Mouse (Mus musculus): ENCODE results near the gene Sema7a. TPM values are rescaled to one million over a fixed set of nuclear protein-coding genes. Genes with fewer than 3 reads are reported as not detected.

Sema7a gene
- total RNA-seq (2021), result 10 to 100 TPM; 10.4 to 12.6 TPM
- long read RNA-seq, experiment 1, partial matches to known transcripts, result 0 of 1 reads
- long read RNA-seq, experiment 1, other reads (novel, unspliced or antisense), result 1 of 1 reads
- long read RNA-seq, experiment 2, result 0 reads

- DNase-seq (ENCODE audit: low spot score in 2 of 2), result peak; percentile 50 to 76
Observed at GRCm38 (mm10) chr9:57939431-57940348, at the start of gene Sema7a. Sema7a (plus strand) TSS chr9:57940112.

DNA sequence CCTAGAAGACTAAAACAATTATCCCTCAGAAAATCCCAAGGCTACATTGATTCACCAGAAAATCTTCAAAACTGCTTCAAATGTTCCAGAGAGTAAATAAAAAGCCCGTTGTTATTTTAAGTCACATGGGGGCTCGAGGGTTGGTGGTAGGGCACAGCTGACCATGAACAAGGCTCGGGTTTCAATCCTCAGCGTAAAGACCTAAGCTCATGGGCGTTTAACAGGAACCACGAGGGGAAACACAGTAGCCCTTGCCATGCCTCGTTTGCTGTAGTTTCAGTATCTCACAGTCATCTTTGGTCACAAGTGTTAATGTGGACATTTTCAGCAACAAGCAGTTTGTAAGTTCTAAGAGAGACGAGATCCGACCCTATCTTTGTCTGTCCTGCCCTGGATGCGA lies 39.4 kb upstream of the Sema7a start:
- DNase-seq (ENCODE audit: low spot score in 2 of 2), result no peak

GRCm38 (mm10) chr9:57901197-57901596 lies 38.7 kb upstream of the Sema7a start:
- no peak for DNase-seq (ENCODE audit: low spot score in 2 of 2)

GRCm38 (mm10) chr9:57901601-57902000 lies 38.3 kb upstream of the Sema7a start:
- no peak for DNase-seq (ENCODE audit: low spot score in 2 of 2)

- DNase-seq (ENCODE audit: low spot score in 2 of 2), result no peak
Observed at GRCm38 (mm10) chr9:57902132-57902531, 37.8 kb upstream of the Sema7a start.

DNA sequence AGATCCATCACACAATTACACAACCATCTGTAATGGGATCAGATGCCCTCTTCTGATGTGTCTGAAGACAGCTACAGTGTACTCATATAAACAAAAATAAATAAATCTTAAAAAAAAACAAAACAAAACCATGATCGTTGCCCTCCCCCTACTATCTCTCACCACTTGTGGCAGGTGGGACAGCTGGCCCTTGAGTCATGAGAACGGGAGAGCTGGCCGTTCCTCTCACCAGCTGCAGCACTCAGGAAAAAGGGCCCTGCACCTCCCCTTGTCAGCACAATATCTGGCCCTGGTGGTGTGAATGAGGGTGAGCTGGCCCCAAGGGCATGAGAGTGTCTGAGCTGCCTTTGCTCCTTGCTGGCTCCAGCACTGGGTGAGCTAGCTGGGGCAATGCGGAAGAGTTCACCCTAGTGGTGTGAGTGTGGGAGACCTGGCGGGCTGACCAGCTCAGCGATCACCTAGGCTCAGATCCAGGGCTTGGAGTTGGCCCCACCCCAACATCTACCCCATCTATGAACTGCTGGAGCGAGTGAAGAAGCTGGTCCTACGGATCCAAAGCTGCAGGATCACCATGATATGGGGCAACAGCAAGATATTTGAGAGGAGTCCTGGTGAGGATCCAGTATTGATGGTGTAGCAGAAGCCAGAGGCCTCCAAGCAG lies 36.2 kb upstream of the Sema7a start:
- no peak for DNase-seq (ENCODE audit: low spot score in 2 of 2)

DNA sequence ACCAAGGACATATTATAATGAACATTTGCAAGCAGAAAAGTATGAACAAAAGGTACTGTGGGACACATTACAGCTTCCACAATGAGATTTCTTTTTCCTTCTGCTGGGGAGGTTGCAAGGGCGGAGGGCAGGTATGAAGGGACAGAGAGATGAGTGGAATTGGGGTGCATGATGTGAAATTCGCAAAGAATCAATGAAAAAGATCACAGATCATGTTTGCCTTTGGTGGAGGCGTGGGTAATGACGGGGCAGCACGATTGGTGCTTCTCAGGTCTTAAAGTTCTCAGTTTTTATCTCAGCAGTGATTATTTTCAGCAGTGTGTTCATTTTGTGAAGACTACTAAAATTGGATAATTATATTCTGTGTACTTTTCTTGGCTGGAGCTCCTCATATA lies 35.7 kb upstream of the Sema7a start:
- no peak for DNase-seq (ENCODE audit: low spot score in 2 of 2)

DNA sequence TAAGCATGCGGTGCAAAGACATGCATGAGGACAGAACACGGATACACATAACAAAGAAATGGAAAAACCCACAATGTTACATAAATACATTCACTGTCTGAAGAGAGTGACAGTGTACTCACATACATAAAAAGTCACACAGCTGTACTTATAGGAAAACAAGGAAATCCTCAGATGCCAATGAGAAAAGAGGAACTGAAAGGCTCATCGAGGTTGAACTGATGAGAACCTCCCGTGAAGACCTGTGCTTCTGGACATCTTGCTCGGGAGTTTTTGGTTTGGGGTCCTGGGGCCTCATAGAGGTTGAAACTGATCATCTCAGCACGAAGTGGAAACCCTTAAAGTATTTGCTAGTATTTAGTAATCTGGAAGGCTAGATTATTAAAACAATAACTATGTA lies 32.7 kb upstream of the Sema7a start:
- no peak for DNase-seq (ENCODE audit: low spot score in 2 of 2)

DNA sequence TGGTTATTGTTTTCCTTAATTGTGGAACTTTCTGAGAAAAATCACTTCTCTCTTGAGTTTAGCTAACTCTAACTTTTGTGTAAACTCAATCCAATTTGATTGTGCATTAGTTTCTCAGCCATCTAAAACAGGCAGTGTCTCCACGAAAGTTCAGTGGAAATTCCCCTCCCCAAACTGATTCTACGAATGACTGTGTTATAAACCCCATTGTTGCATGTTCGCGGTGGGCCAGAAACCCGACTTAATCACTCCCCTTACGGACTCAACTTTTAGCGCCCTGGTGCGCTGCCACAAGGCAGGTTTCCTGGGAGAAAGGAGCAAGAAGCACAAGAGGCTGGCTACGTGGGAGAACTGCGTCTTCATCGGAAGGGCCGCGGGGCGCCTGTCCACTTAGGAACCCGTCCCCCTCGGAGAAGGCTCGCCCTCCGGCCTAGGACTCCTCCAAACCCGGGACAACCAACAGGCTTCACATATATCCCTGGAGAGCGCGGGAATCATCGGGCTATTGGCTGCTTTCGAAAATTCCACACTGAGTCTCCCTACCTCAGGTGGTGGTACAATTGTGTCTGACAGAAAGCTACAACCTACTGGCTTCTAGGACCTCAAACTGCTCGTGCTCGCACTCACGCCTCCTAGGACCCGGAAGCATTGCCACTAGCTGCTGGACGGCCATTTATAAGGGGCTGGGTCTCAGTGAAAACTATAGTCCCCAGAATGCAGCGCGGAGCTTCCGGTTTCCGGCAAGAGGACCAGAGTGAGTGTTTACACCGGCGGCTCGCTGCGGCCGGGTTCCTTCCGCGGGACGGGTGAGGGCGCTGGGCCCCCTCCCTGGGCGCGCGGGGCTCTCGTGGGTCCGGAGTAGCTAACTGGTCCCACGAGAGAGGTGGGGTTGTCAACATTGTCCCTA lies 29.4 kb upstream of the Sema7a start, which contains the start of gene Ubl7:
Gene Ubl7 (plus strand): TSS at position 726 of the 907 bp plus-strand sequence.
- DNase-seq (ENCODE audit: low spot score in 2 of 2), result peak; percentile 78 to 90

DNA sequence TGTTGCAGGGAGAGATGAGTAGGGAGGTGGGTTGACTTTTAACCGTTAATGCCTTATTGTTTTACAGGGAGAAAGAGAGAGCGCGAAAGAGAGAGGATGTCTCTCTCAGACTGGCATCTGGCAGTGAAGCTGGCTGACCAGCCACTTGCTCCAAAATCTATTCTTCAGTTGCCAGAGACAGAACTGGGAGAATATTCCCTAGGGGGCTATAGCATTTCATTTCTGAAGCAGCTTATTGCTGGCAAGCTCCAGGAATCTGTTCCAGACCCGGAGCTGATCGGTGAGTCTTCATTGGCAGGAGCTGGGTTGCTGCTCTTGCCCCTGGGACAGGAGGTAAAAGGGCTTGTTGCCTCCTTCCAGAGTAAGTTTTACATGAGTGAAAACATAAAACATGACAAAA lies 27.3 kb upstream of the Sema7a start:
- DNase-seq (ENCODE audit: low spot score in 2 of 2), result no peak

DNA sequence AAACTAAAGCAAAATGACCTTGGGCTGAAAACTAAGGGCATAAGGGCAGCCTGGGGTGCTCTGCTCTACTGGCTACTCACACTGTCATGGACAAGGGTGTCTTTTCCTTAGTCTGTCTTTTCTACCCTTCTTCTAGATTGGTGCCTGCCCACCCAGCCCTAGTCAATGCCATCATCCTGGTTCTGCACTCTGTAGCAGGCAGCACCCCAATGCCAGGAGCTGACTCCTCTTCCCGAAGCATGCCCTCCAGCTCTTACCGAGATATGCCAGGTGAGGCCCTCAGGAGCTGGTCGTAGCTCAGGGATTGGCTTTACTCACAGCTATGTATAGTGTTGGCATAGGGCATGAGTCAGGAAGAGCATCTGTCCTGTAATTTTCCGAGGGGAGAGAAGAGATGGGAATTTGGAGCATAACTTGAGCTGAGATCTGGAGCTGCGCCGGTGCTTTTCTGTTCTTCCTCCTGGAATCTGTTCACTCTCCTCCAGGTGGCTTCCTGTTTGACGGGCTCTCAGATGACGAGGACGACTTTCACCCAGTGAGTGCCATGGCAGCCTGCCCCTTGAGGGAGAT lies 18.3 kb upstream of the Sema7a start:
- no peak for DNase-seq (ENCODE audit: low spot score in 2 of 2)

GRCm38 (mm10) chr9:57922381-57922780 lies 17.5 kb upstream of the Sema7a start:
- no peak for DNase-seq (ENCODE audit: low spot score in 2 of 2)

- no peak for DNase-seq (ENCODE audit: low spot score in 2 of 2)
Observed at GRCm38 (mm10) chr9:57923046-57923445, 16.9 kb upstream of the Sema7a start.

- DNase-seq (ENCODE audit: low spot score in 2 of 2), result no peak
Observed at GRCm38 (mm10) chr9:57931166-57931767, 8.6 kb upstream of the Sema7a start.

DNA sequence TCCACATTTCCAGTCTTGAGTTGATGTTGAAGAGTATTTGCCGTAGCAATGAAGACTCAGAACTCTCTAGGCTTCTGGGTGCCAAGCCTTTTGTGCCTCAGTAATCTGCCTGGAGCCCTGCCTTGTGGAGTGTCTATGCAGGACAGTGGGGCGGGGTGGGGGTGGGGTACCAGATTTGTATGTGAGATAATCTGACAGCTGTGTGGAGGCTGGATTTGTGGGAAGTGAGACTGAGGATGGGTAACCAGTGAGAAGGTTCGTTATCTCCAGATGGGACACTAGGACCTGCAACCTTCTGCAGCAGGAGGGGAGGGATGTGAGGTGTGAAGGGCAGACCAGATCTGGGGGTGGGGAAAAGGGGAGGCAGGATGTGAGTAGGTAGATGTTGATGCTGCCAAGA lies 7.7 kb upstream of the Sema7a start:
- DNase-seq (ENCODE audit: low spot score in 2 of 2), result no peak

DNA sequence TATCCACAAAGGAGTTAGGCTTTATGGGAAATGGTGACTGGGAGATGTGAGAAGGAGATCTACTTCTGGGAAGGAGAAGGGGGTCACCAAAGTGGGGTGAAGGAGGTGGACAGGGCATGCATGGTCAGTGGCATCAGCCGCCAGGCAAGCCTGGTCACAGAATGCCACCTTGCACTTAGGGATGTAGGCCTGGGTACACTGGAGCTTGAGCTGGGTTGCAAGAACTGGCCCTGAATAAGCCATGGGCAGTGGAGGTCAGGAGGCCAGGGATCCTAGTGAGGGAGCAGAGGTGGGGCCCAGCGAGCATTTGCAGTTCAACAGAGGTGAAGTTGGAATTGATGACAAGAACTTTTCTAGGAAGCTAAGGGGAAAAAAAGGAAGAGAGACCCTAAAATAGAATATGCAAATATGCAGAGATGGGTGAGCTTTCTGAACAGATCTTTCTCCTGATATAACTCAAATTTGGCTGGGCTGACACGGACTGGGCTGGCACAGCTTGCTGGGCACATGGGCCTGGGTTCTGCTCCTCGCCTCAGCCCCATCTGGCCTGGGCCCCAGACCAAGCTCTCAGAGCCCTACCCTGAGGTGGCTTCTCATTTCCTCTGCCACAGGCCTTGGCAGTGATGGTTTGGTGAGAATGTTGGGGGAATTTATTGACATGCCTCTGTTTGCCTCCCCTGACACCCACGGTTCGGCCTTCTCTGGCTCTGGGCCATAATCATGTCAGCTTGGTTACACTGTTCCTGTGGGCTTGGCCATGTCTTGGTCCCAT lies 6.9 kb upstream of the Sema7a start:
- DNase-seq (ENCODE audit: low spot score in 2 of 2), result no peak

DNA sequence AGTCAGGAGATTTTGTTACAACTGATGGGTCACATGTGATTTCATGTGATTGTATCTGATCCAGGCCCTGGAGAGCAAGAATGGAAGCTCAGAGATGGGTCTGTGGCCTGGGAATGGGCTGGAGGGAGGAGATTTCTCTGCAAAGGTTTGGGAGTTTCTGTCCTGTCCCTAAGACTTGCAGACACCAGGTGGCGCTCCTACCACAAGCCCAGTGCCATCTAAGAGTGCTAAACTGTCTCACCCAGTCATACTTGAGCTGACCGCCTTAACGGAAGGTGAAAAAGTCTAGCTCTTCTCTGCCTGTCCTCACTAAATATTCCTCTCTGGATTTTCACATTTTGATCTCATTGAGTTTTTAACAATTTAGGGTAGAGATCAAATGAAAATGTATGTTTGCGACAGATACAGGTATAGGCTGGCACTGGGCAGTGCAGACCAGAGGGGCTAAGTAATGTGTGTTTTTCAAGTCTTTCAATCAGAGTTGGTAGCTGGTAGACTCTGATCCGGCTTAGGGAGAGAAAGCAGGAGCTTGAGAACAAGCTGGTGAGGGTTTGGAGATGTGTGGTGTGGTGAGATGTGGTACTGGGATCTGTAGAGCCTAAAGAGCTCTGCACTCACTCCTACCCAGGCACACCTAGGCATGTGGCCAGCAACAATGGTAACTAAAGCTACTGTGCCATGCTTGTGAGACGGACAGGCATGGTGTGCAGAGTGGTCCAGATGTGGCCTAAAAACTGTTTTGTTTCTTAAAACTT lies 4.1 kb upstream of the Sema7a start:
- DNase-seq (ENCODE audit: low spot score in 2 of 2), result peak; percentile 68 to 85

GRCm38 (mm10) chr9:57937171-57937570 lies 2.7 kb upstream of the Sema7a start:
- DNase-seq (ENCODE audit: low spot score in 2 of 2), result no peak

- no peak for DNase-seq (ENCODE audit: low spot score in 2 of 2)
Observed at GRCm38 (mm10) chr9:57937651-57938050, 2.3 kb upstream of the Sema7a start.
